Mouse (Mus musculus) heart, adult 2 months (tissue): ENCODE measurements around the gene Srr. TPM values are rescaled to one million over a fixed set of nuclear protein-coding genes. Genes with fewer than 3 reads are reported as not detected.

Experiments
- DNase-seq, 2 experiments: peaks; one replicate each; pipeline ENCODE4 v3.0.0; 2021
- H3K27ac ChIP-seq: fragments of 200-600 bp; 2 replicates; pipeline ENCODE4 v1.8.1; 2022
- H3K27me3 ChIP-seq: fragments of 200-500 bp; 2 replicates; pipeline ENCODE4 v1.6.1; 2012; ENCODE audit warnings: mild to moderate bottlenecking, low read length, inconsistent platforms, mixed read lengths; ENCODE audit not compliant: control insufficient read depth, insufficient read depth
- H3K36me3 ChIP-seq: fragments of 200-500 bp; 2 replicates; pipeline ENCODE4 v1.6.1; 2012; ENCODE audit warnings: low read length, inconsistent platforms; ENCODE audit not compliant: control insufficient read depth, insufficient read depth
- H3K4me1 ChIP-seq: fragments of 200-500 bp; 2 replicates; pipeline ENCODE4 v1.6.1; 2011; ENCODE audit warnings: low read length; ENCODE audit not compliant: control insufficient read depth, insufficient read depth
- H3K4me3 ChIP-seq: fragments of 200-600 bp; 2 replicates; pipeline ENCODE4 v1.8.1; 2022
- H3K79me2 ChIP-seq: fragments of 200-500 bp; replicated peaks from 2 replicates; pipeline ENCODE4 v1.6.1; 2012; ENCODE audit warnings: mild to moderate bottlenecking, inconsistent platforms, low read length, moderate library complexity, mixed read lengths; ENCODE audit not compliant: control insufficient read depth, insufficient read depth
- H3K9ac ChIP-seq: fragments of 200-500 bp; 2 replicates; pipeline ENCODE4 v1.6.1; 2012; ENCODE audit warnings: low read depth, mild to moderate bottlenecking, control low read depth, inconsistent platforms, low read length, mixed read lengths
- CTCF ChIP-seq: fragments of 200-600 bp; IDR thresholded peaks from 2 replicates; pipeline ENCODE4 v1.8.1; 2022; ENCODE audit warnings: antibody characterized with exemption, mild to moderate bottlenecking, moderate library complexity
- EP300 ChIP-seq: fragments of 200-500 bp; IDR thresholded peaks from 2 replicates; pipeline ENCODE4 v1.6.1; 2011; ENCODE audit warnings: low read depth, low read length, control low read depth; ENCODE audit not compliant: insufficient read depth
- POLR2A ChIP-seq: fragments of 200-500 bp; IDR thresholded peaks from 2 replicates; pipeline ENCODE4 v1.6.1; 2011; ENCODE audit warnings: mild to moderate bottlenecking, low read depth, low read length, control low read depth; ENCODE audit not compliant: insufficient read depth
- WGBS: fragments of 180-500 bp; shearing (Covaris S2); methylation state at CpG from one replicate; pipeline ENCODE4 v1.1.7; 2018; 5-methylcytosine and 5-hydroxymethylcytosine counted together
- intact Hi-C: fragments of 180-260 bp; cut with DNase I; formaldehyde crosslinking; loops from one replicate; pipeline ENCODE4 v1.15.1; 2025
- polyA plus RNA-seq: library from polyadenylated mRNA; depleted of rRNA; stranded (reverse); fragments of >200 nt; gene quantifications from 2 replicates; pipeline ENCODE4 v1.2.3, GENCODE M21; 2012
- total RNA-seq, 2 experiments: library from RNA; stranded (reverse); gene quantifications; 2 replicates each; pipeline ENCODE4 v1.2.3; 2021

The Srr gene
- total and polyA plus RNA-seq, 3 experiments, result 12.6 to 31.7 (median 24.1) TPM

DNA sequence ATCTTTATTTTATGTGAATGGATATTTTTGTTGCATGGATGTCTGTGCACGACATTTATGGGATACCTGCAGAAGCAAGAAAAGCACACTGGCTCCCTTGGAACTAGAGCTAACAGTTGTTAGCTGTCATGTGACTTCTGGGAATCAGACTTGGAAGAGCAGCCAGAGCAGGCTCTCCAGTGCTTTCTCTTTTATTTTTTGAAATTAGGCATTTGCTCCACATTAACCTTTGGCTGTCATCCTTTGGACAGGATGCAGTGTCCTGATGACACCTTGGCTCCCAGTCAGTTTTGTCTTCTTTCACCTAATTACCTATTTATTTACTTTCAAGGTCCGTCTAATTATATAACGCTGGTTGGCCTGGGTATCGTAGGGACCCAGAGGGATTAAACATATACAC is 31.1 kb downstream of the Srr start:
- Histone ChIP-seq H3K4me3 (no peak overlapping the region), H3K27ac (no peak overlapping the region), H3K27me3 (no peaks in the 10 kb centered on the region), H3K36me3 (no peaks in the 10 kb centered on the region), H3K79me2 (no peaks in the 10 kb centered on the region; the same call in none of the 2 replicates), H3K9ac (no peak overlapping the region), H3K4me1 (peaks cover 2% of the 10 kb centered on the region)
- DNase-seq, result peak in 1 of 2 experiments; percentile 16
- WGBS, result 68% methylated on average over 4 of the region's 4 CpGs
- intact Hi-C loops, result no loop called here
- TF ChIP-seq POLR2A (no peak), CTCF (no peak), EP300 (no peak)

- no peak overlapping the region for H3K4me3 ChIP-seq
- WGBS, result 95% methylated on average over 10 of the region's 10 CpGs
- no peaks in the 10 kb centered on the region for H3K79me2 ChIP-seq
- DNase-seq, result no peak
- H3K27me3 ChIP-seq, result no peaks in the 10 kb centered on the region
- H3K27ac ChIP-seq, result no peak overlapping the region
- intact Hi-C loops, result no loop called here
- no peaks in the 10 kb centered on the region for H3K36me3 ChIP-seq
- no peak overlapping the region for H3K9ac ChIP-seq
- no peak for TF ChIP-seq POLR2A
- no peak for TF ChIP-seq CTCF
- no peak for TF ChIP-seq EP300
- no peaks in the 10 kb centered on the region for H3K4me1 ChIP-seq
These were observed 42.6 kb downstream of the Srr start for GRCm38 (mm10) chr11:74883098-74883497.

- no peak for TF ChIP-seq POLR2A
- TF ChIP-seq CTCF, result no peak
- no peak for TF ChIP-seq EP300
These were observed 43.8 kb downstream of the Srr start for GRCm38 (mm10) chr11:74881979-74882378.

DNA sequence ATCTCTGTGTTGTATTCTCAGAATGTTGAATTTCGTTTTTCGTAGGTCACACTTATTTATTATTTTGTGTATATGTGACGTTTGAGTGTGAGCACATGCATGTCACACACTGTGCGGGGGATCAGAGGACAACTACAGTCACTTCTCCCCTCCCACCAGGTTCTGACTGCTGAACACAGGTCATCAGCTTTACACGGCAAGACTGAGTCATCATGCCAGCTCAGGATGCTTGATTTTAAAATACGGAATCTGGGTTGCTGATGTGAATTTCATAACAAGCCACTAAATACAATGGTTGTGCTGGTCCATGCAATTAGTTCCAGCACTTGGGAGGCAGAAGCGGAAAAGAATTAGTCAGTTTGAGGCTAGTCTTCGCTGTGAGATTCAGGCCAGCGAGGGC is 44.7 kb downstream of the Srr start:
- intact Hi-C loops, result no loop called here
- Histone ChIP-seq H3K27ac (no peak overlapping the region), H3K36me3 (no peaks in the 10 kb centered on the region), H3K4me1 (peaks cover 3% of the 10 kb centered on the region), H3K9ac (no peak overlapping the region), H3K4me3 (no peak overlapping the region), H3K27me3 (no peaks in the 10 kb centered on the region), H3K79me2 (no peaks in the 10 kb centered on the region)
- TF ChIP-seq POLR2A, result no peak
- no peak for TF ChIP-seq EP300
- TF ChIP-seq CTCF, result no peak
- WGBS, result 71% methylated on average over 9 of the region's 9 CpGs
- DNase-seq, result no peak

More at GRCm38 (mm10) chr11:74881979-74882378, 43.8 kb downstream of the Srr start:
- Histone ChIP-seq H3K27ac (no peak overlapping the region), H3K4me1 (peaks cover under 1% of the 10 kb centered on the region), H3K79me2 (no peaks in the 10 kb centered on the region), H3K36me3 (no peaks in the 10 kb centered on the region), H3K27me3 (no peaks in the 10 kb centered on the region), H3K9ac (no peak overlapping the region), H3K4me3 (no peak overlapping the region)
- intact Hi-C loops, result no loop called here
- no peak for DNase-seq
- WGBS, result 72% methylated on average over 14 of the region's 14 CpGs

DNA sequence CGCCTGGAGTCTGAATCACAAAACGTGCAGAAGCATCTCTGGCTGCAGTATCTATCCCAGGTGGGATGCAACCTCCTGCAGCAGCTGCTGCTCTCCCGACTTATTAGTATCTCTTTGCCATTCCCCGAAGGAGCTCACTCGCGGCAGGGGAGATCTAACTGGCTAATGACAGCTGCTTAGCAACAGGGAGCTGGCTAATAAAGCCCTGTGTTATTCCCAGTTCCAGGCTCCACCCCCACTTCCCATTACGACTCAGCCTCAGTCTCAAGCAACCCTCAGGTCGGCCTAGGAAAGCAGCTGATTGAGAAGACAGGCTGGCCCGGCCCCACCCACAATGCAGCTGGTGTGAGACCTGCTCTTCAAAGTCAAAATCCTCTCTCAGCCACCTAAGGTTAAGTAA is 48.9 kb downstream of the Srr start:
- Histone ChIP-seq H3K27me3 (no peaks in the 10 kb centered on the region), H3K9ac (no peak overlapping the region), H3K27ac (0 out of 2 replicates have a peak overlapping the region, but pooled peaks have one; percentile 26), H3K36me3 (no peaks in the 10 kb centered on the region), H3K4me1 (peaks cover 3% of the 10 kb centered on the region), H3K4me3 (no peak overlapping the region), H3K79me2 (no peaks in the 10 kb centered on the region)
- intact Hi-C loops, result no loop called here
- peak; percentile 54 to 56 for DNase-seq
- no peak for TF ChIP-seq EP300
- TF ChIP-seq POLR2A, result no peak
- no peak for TF ChIP-seq CTCF
- WGBS, result 10% methylated on average over 9 of the region's 9 CpGs

GRCm38 (mm10) chr11:74874630-74875029 is 51.1 kb downstream of the Srr start:
- no peaks in the 10 kb centered on the region for H3K79me2 ChIP-seq
- DNase-seq, result no peak
- H3K27ac ChIP-seq, result no peak overlapping the region
- intact Hi-C loops, result no loop called here
- H3K36me3 ChIP-seq, result no peaks in the 10 kb centered on the region
- peaks cover 3% of the 10 kb centered on the region for H3K4me1 ChIP-seq
- H3K27me3 ChIP-seq, result no peaks in the 10 kb centered on the region
- no peak overlapping the region for H3K4me3 ChIP-seq
- 82% methylated on average over 3 of the region's 3 CpGs for WGBS
- no peak for TF ChIP-seq CTCF
- TF ChIP-seq POLR2A, result no peak
- no peak for TF ChIP-seq EP300
- H3K9ac ChIP-seq, result no peak overlapping the region
